Mouse (Mus musculus): ENCODE measurements at regions not wholly inside any gene's neighbourhood (a gene's known extent, or its start where the extent isn't known, plus 50 kb on each side); places are given as distances from the start of the nearest gene placed in this dataset.

DNA sequence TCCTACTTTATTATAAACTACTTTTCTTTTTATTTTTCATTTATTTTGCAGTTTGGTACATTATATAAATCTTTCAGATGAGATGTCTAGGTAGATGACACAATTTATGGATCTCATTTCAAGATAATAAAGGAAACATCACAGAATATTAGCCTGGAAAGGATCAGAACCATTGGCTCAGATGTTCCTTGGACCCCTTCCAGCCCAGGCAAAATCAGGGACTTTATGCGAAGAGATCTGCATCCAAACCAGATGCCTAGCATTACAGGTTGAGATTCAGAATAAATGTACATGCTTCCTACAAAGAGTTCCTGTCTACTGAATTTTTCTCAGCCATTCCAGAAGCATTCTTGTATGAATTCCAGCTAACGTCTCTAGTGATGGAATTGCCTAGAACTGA, 650.6 kb downstream of the Cdk5rap2 start:
- TF ChIP-seq CTCF (IDR thresholded peaks at IDR 0.05; ENCODE audit: low read depth), result no peak
- TF ChIP-seq EP300 (optimal IDR thresholded peaks at IDR 0.05), result no peak

Data from stomach, postnatal 0 days (tissue).